Mouse (Mus musculus): ENCODE measurements around the gene Prr5. TPM values are rescaled to one million over a fixed set of nuclear protein-coding genes. Genes with fewer than 3 reads are reported as not detected.

Gene Prr5
- polyA plus RNA-seq, 1 experiment from 2014 or later, result 20.4 TPM

DNA sequence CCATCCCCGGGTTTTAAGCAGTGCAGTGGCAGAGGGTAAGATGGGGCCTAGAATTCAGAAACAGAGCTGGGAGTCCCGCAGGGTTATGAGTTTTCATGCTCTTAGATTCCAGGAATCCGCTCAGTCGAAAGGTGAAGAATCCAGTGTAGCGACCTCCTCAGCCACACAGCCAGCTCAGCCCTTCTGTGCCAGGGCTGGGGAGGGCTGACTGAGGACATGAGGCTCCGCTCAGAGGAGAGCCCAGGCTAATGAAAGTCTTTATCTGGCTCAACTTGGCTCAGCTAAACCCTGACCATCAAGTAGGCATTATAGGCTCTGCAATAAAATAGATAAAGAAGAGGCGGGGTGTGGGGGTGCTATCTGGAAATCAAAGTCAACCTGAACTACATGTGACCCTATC is 16.3 kb upstream of the Prr5 start:
- no peak overlapping the region for H3K4me2 ChIP-seq
- H3K27ac ChIP-seq (ENCODE audit: low read depth, low read length), result no peak overlapping the region
- H3K4me1 ChIP-seq (replicated peaks; ENCODE audit: control insufficient read depth, insufficient read depth, low read length), result peaks cover 3% of the 10 kb centered on the region; the same call in 1 of the 2 replicates
- ATAC-seq (replicated peaks; ENCODE audit: low FRiP score), result no peak; the same call in 1 of the 2 replicates
- WGBS, result 87% methylated on average over 7 of the region's 7 CpGs
- no peaks in the 10 kb centered on the region for H3K36me3 ChIP-seq (ENCODE audit: control insufficient read depth, insufficient read depth, low read length)
- no peaks in the 10 kb centered on the region for H3K9me3 ChIP-seq (ENCODE audit: control insufficient read depth, low read length)
- no peaks in the 10 kb centered on the region for H3K27me3 ChIP-seq (replicated peaks; ENCODE audit: control insufficient read depth, insufficient read depth, low read length)
- H3K9ac ChIP-seq (ENCODE audit: low read depth, low read length), result no peak overlapping the region
- DNase-seq (ENCODE audit: low spot score), result no peak
- no peak overlapping the region for H3K4me3 ChIP-seq (ENCODE audit: low read depth, low read length)

DNA sequence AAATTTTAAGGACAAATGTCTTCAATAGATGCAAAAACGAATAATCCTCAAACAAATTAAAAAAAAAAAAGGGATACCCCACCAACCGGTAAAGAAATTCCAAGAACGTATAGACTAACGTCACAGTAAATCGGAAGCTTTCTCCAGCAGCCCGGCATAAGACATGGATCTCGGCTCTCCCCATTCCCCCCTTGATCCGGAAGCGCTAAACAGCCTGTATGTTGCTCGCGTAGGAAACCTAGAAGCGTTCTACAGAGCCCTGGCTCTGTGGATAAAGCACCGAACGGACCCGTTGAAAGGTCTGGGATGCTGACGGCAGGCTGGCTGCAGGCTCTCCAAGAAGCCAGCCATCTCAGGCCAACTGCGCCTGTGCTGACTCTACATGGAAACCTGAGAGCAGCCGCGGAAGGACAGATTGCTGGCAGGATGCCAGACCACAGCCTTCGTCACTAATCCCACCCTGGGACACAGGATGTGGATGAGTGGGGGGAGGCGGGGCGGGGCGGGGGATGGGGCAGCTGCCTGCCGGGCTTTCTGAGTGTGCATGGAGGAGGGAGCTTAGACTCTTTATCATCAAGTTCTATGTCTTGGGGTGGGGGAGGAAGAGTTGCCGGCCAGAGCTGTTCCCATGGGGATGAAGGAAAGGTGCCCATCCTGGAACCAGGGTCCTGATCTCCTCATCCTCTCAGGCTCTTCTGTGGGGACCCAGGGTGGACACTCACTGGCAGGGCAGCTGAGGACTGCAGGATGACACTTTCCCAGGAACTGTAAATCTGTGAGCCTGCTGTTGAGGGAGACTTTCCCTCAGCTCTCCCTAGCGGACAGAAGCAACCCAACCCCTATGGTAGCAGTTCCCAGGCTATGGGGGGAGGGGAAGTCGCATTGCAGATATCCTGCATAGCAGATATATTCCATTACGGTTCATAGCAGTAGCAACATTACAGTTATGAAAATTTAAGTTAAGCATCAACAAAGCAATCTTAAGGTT is 15.1 kb upstream of the Prr5 start:
- no peaks in the 10 kb centered on the region for H3K27me3 ChIP-seq (replicated peaks; ENCODE audit: control insufficient read depth, insufficient read depth, low read length)
- H3K36me3 ChIP-seq (ENCODE audit: control insufficient read depth, insufficient read depth, low read length), result no peaks in the 10 kb centered on the region
- peaks cover 3% of the 10 kb centered on the region; the same call in 1 of the 2 replicates for H3K4me1 ChIP-seq (replicated peaks; ENCODE audit: control insufficient read depth, insufficient read depth, low read length)
- H3K9me3 ChIP-seq (ENCODE audit: control insufficient read depth, low read length), result no peaks in the 10 kb centered on the region
- 0 out of 2 replicates have a peak overlapping the region, but pooled peaks have one; percentile 1 for H3K4me3 ChIP-seq (ENCODE audit: low read depth, low read length)
- DNase-seq (ENCODE audit: low spot score), result peak; percentile 80
- no peak overlapping the region for H3K9ac ChIP-seq (ENCODE audit: low read depth, low read length)
- H3K4me2 ChIP-seq, result peak overlapping the region; percentile 47
- 7% methylated on average over 28 of the region's 28 CpGs for WGBS
- ATAC-seq (replicated peaks; ENCODE audit: low FRiP score), result peak; percentile 65
- H3K27ac ChIP-seq (ENCODE audit: low read depth, low read length), result peak overlapping the region; percentile 76; the same call in 1 of the 2 replicates

DNA sequence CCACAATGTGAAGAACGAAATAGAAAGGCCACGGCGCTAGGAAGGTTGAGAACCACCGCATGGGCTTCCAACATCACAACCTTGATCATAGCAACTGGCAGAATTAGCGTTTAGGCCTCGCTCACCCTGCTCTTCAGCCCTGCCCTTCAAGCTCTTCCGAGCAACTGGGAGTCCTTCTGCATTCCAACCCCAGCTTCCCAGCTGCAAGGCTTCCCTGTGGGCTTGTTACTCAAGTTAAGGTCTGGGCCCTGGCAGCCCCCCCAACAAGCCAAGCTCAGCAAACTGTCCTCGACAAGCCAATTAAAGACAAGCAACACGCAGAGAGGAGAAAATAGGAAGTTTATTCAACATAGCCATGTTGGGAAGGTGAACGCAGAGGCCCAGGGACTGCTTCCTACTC is 14.4 kb upstream of the Prr5 start:
- Histone ChIP-seq H3K9me3 (ENCODE audit: control insufficient read depth, low read length) (no peaks in the 10 kb centered on the region), H3K9ac (ENCODE audit: low read depth, low read length) (no peak overlapping the region), H3K27ac (ENCODE audit: low read depth, low read length) (peak overlapping the region; percentile 76; the same call in 1 of the 2 replicates), H3K4me2 (no peak overlapping the region), H3K27me3 (replicated peaks; ENCODE audit: control insufficient read depth, insufficient read depth, low read length) (no peaks in the 10 kb centered on the region), H3K4me3 (ENCODE audit: low read depth, low read length) (no peak overlapping the region), H3K4me1 (replicated peaks; ENCODE audit: control insufficient read depth, insufficient read depth, low read length) (peaks cover 3% of the 10 kb centered on the region; the same call in 1 of the 2 replicates), H3K36me3 (ENCODE audit: control insufficient read depth, insufficient read depth, low read length) (no peaks in the 10 kb centered on the region)
- 41% methylated on average over 10 of the region's 10 CpGs for WGBS
- ATAC-seq (replicated peaks; ENCODE audit: low FRiP score), result no peak
- no peak for DNase-seq (ENCODE audit: low spot score)

- ATAC-seq (replicated peaks; ENCODE audit: low FRiP score), result no peak
- Histone ChIP-seq H3K9me3 (ENCODE audit: control insufficient read depth, low read length) (no peaks in the 10 kb centered on the region), H3K27me3 (replicated peaks; ENCODE audit: control insufficient read depth, insufficient read depth, low read length) (no peaks in the 10 kb centered on the region), H3K27ac (ENCODE audit: low read depth, low read length) (no peak overlapping the region), H3K4me1 (replicated peaks; ENCODE audit: control insufficient read depth, insufficient read depth, low read length) (peaks cover 3% of the 10 kb centered on the region; the same call in 1 of the 2 replicates), H3K4me3 (ENCODE audit: low read depth, low read length) (no peak overlapping the region), H3K9ac (ENCODE audit: low read depth, low read length) (no peak overlapping the region), H3K36me3 (ENCODE audit: control insufficient read depth, insufficient read depth, low read length) (no peaks in the 10 kb centered on the region), H3K4me2 (no peak overlapping the region)
- 86% methylated on average over 3 of the region's 3 CpGs for WGBS
- no peak for DNase-seq (ENCODE audit: low spot score)
These were observed 12.7 kb upstream of the Prr5 start for GRCm38 (mm10) chr15:84656689-84657088.

GRCm38 (mm10) chr15:84657384-84658064 is 11.9 kb upstream of the Prr5 start:
- 65% methylated on average over 9 of the region's 9 CpGs for WGBS
- Histone ChIP-seq H3K9ac (ENCODE audit: low read depth, low read length) (no peak overlapping the region), H3K27ac (ENCODE audit: low read depth, low read length) (no peak overlapping the region), H3K4me3 (ENCODE audit: low read depth, low read length) (no peak overlapping the region), H3K36me3 (ENCODE audit: control insufficient read depth, insufficient read depth, low read length) (no peaks in the 10 kb centered on the region), H3K27me3 (replicated peaks; ENCODE audit: control insufficient read depth, insufficient read depth, low read length) (no peaks in the 10 kb centered on the region), H3K4me2 (no peak overlapping the region), H3K4me1 (replicated peaks; ENCODE audit: control insufficient read depth, insufficient read depth, low read length) (peaks cover 3% of the 10 kb centered on the region; the same call in 1 of the 2 replicates), H3K9me3 (ENCODE audit: control insufficient read depth, low read length) (no peaks in the 10 kb centered on the region)
- ATAC-seq (replicated peaks; ENCODE audit: low FRiP score) (no peak), DNase-seq (ENCODE audit: low spot score) (no peak)

GRCm38 (mm10) chr15:84658655-84659054 is 10.8 kb upstream of the Prr5 start:
- peaks cover 5% of the 10 kb centered on the region for H3K27me3 ChIP-seq (replicated peaks; ENCODE audit: control insufficient read depth, insufficient read depth, low read length)
- 80% methylated on average over 5 of the region's 5 CpGs for WGBS
- H3K4me1 ChIP-seq (replicated peaks; ENCODE audit: control insufficient read depth, insufficient read depth, low read length), result peaks cover 9% of the 10 kb centered on the region; the same call in 1 of the 2 replicates
- no peak overlapping the region for H3K9ac ChIP-seq (ENCODE audit: low read depth, low read length)
- DNase-seq (ENCODE audit: low spot score) (no peak), ATAC-seq (replicated peaks; ENCODE audit: low FRiP score) (no peak)
- H3K4me3 ChIP-seq (ENCODE audit: low read depth, low read length), result no peak overlapping the region
- H3K4me2 ChIP-seq, result no peak overlapping the region
- no peak overlapping the region for H3K27ac ChIP-seq (ENCODE audit: low read depth, low read length)
- H3K36me3 ChIP-seq (ENCODE audit: control insufficient read depth, insufficient read depth, low read length), result no peaks in the 10 kb centered on the region
- no peaks in the 10 kb centered on the region for H3K9me3 ChIP-seq (ENCODE audit: control insufficient read depth, low read length)

DNA sequence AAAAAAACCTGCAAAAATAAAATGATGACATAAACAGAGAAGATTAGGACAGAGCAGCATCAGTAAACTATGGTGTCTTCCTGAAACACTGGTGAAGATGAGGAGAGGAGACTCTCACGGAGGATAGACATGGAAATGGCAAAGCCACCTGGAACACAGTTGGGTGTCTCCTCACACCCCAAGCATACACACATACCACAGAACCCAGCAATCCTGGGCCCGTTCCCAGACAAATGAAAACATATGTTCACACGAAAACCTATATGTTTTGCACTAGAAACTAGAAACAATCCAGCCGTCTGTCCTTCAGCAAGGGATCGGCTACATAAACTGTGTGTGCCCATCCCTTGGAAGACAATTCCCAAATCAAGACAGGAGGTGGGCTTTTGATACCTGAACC is 9.6 kb upstream of the Prr5 start:
- Histone ChIP-seq H3K27me3 (replicated peaks; ENCODE audit: control insufficient read depth, insufficient read depth, low read length) (peaks cover 15% of the 10 kb centered on the region), H3K4me1 (replicated peaks; ENCODE audit: control insufficient read depth, insufficient read depth, low read length) (peaks cover 9% of the 10 kb centered on the region; the same call in 1 of the 2 replicates), H3K4me3 (ENCODE audit: low read depth, low read length) (no peak overlapping the region), H3K4me2 (no peak overlapping the region), H3K9ac (ENCODE audit: low read depth, low read length) (no peak overlapping the region), H3K27ac (ENCODE audit: low read depth, low read length) (no peak overlapping the region), H3K9me3 (ENCODE audit: control insufficient read depth, low read length) (no peaks in the 10 kb centered on the region), H3K36me3 (ENCODE audit: control insufficient read depth, insufficient read depth, low read length) (no peaks in the 10 kb centered on the region)
- DNase-seq (ENCODE audit: low spot score), result no peak
- WGBS, result 78% methylated on average over 5 of the region's 5 CpGs
- no peak for ATAC-seq (replicated peaks; ENCODE audit: low FRiP score)

- Histone ChIP-seq H3K9ac (ENCODE audit: low read depth, low read length) (no peak overlapping the region), H3K36me3 (ENCODE audit: control insufficient read depth, insufficient read depth, low read length) (no peaks in the 10 kb centered on the region), H3K4me3 (ENCODE audit: low read depth, low read length) (no peak overlapping the region), H3K9me3 (ENCODE audit: control insufficient read depth, low read length) (no peaks in the 10 kb centered on the region), H3K27me3 (replicated peaks; ENCODE audit: control insufficient read depth, insufficient read depth, low read length) (peaks cover 20% of the 10 kb centered on the region), H3K4me2 (no peak overlapping the region), H3K4me1 (replicated peaks; ENCODE audit: control insufficient read depth, insufficient read depth, low read length) (peaks cover 10% of the 10 kb centered on the region; the same call in 1 of the 2 replicates), H3K27ac (ENCODE audit: low read depth, low read length) (no peak overlapping the region)
- DNase-seq (ENCODE audit: low spot score) (no peak), ATAC-seq (replicated peaks; ENCODE audit: low FRiP score) (no peak)
- WGBS, result 89% methylated on average over 5 of the region's 5 CpGs
These were observed 8.1 kb upstream of the Prr5 start for GRCm38 (mm10) chr15:84661274-84661673.
